Mouse (Mus musculus): ENCODE results near the gene Slc27a3.

- TF ChIP-seq CTCF (IDR thresholded peaks at IDR 0.05; ENCODE audit: extremely low read depth, insufficient read length, insufficient replicate concordance, low read depth, low read length) (no peak), POLR2A (IDR thresholded peaks at IDR 0.05; ENCODE audit: low read depth, low read length) (no peak)
Measured at GRCm38 (mm10) chr3:90389511-90390490, at the start of gene Slc27a3.
